Mouse (Mus musculus): ENCODE results near the gene Rnf5.

- TF ChIP-seq CHD2 (IDR thresholded peaks at IDR 0.05; ENCODE audit: low read depth, low read length) (no peak), ZC3H11A (IDR thresholded peaks at IDR 0.05; ENCODE audit: borderline replicate concordance, low read depth, low read length) (no peak), MAFK (IDR thresholded peaks at IDR 0.05; ENCODE audit: insufficient read depth, low read depth, low read length) (no peak), HCFC1 (IDR thresholded peaks at IDR 0.05; ENCODE audit: borderline replicate concordance, insufficient read depth, low read length) (no peak)
Observed at GRCm38 (mm10) chr17:34601796-34602195, 1.7 kb downstream of the Rnf5 start.

Measured in ES-E14 (cell line).